Mouse (Mus musculus): ENCODE results near the gene Gm21860.
"Not testable (repeated sequence)": the region's sequence is repeated elsewhere in the genome, so short reads cannot be mapped to it uniquely, and the experiment has no call there.

DNA sequence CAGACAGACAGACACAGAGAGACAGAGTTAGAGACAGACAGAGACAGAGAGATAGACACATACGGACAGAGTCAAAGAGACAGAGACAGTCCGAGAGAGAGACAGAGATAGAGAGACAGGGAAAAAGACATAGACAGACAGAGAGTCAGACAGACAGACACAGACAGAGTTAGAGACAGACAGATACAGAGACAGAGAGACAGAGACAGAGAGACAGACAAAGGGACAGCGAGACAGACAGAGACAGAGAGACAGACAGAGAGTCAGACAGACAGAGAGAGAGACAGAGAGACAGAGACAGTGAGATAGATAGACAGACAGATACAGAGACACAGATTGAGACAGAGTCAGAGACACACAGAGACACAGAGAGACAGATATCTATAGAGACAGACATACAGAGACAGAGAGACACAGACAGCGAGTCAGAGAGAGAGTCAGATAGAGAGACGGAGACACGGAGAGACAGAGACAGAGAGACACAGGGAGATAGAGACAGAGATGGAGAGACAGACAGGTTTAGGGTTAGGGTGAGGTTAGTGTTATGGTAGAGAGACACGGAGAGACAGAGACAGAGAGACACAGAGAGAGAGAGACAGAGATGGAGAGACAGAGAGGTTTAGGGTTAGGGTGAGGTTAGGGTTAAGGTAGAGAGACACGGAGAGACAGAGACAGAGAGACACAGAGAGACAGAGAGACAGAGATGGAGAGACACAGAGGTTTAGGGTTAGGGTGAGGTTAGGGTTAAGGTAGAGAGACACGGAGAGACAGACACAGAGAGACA is 18.2 kb downstream of the Gm21860 start:
- not testable (repeated sequence) for TF ChIP-seq CTCF (IDR thresholded peaks at IDR 0.05; ENCODE audit: borderline replicate concordance, insufficient read depth, low read length); POLR2A (IDR thresholded peaks at IDR 0.05; ENCODE audit: low read depth, low read length)

Measured in embryonic fibroblast, embryonic 13.5 days (primary cell).